Mouse (Mus musculus): ENCODE results near the gene Snn.

Snn gene

GRCm38 (mm10) chr16:11086299-11086698, 25.6 kb downstream of the Snn start:
- DNase-seq (ENCODE audit: low spot score) = no peak

GRCm38 (mm10) chr16:11086856-11087588, 26.3 kb downstream of the Snn start:
- DNase-seq (ENCODE audit: low spot score) = no peak

GRCm38 (mm10) chr16:11090836-11091570, 30.3 kb downstream of the Snn start:
- DNase-seq (ENCODE audit: low spot score) = no peak

- DNase-seq (ENCODE audit: low spot score) = no peak
Measured at GRCm38 (mm10) chr16:11092061-11092460, 31.3 kb downstream of the Snn start.

GRCm38 (mm10) chr16:11092523-11092922, 31.8 kb downstream of the Snn start:
- DNase-seq (ENCODE audit: low spot score) = no peak

- no peak for DNase-seq (ENCODE audit: low spot score)
Measured at GRCm38 (mm10) chr16:11093717-11094386, 33.1 kb downstream of the Snn start.

- DNase-seq (ENCODE audit: low spot score) = no peak
Measured at GRCm38 (mm10) chr16:11097301-11097700, 36.6 kb downstream of the Snn start.

- no peak for DNase-seq (ENCODE audit: low spot score)
Measured at GRCm38 (mm10) chr16:11104905-11105304, 44.2 kb downstream of the Snn start.

GRCm38 (mm10) chr16:11109198-11109740, 48.5 kb downstream of the Snn start:
- no peak for DNase-seq (ENCODE audit: low spot score)

- DNase-seq (ENCODE audit: low spot score) = no peak
Measured at GRCm38 (mm10) chr16:11122625-11123024, 61.9 kb downstream of the Snn start.

GRCm38 (mm10) chr16:11124110-11124509, 63.4 kb downstream of the Snn start:
- DNase-seq (ENCODE audit: low spot score) = no peak

Data from ovary, postnatal 10 days (tissue).